Mouse (Mus musculus): ENCODE measurements around the gene Dcpp1. TPM values are rescaled to one million over a fixed set of nuclear protein-coding genes. Genes with fewer than 3 reads are reported as not detected.

Gene Dcpp1
- polyA plus RNA-seq, 1 experiment, result 0.58 TPM

DNA sequence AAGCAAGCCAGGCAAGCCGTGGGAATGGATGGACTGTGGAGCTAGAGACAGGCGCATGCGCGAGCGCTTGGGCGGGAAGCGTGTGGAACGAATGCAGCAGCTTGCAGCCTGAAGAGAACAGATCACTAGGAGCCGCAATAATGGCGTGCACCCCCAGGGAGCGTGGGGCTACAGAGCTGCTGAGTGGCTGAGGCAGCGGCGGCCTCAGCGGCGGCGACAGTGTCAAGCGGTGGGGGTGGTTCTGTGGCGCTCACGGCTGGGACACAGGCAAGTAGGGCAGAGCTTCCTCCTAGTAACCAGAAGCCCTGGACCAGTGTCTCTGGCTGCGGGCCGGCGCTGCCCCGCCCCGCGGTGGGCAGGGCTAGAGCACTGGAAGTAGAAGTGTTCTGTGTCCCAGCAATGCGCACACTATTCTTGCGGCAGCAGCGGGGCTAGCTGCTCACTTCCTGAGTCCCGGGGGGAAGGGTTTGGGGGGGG lies 43.9 kb downstream of the Dcpp1 start:
- Histone ChIP-seq H3K27me3 (ENCODE audit: control insufficient read depth, insufficient read depth, low read length) (no peaks in the 10 kb centered on the region), H3K27ac (ENCODE audit: control insufficient read depth, insufficient read depth, low read length) (no peak overlapping the region), H3K4me1 (replicated peaks; ENCODE audit: control insufficient read depth, insufficient read depth, low read length) (peaks cover 4% of the 10 kb centered on the region), H3K36me3 (ENCODE audit: control insufficient read depth, insufficient read depth, low read length) (no peaks in the 10 kb centered on the region), H3K4me3 (ENCODE audit: control insufficient read depth, insufficient read depth, low read length) (peak overlapping the region; percentile 49)
- WGBS, result 1% methylated on average over 29 of the region's 29 CpGs
- TF ChIP-seq POLR2A (IDR thresholded peaks at IDR 0.05; ENCODE audit: control insufficient read depth, extremely low read depth, insufficient read depth, low read length, poor library complexity) (peak; percentile 66; the same call in 1 of the 2 replicates), CTCF (IDR thresholded peaks at IDR 0.05; ENCODE audit: borderline replicate concordance, control insufficient read depth, extremely low read depth, insufficient read depth, low read length, poor library complexity) (peak; percentile 63; the same call in 1 of the 2 replicates)
- DNase-seq, result peak; percentile 80

DNA sequence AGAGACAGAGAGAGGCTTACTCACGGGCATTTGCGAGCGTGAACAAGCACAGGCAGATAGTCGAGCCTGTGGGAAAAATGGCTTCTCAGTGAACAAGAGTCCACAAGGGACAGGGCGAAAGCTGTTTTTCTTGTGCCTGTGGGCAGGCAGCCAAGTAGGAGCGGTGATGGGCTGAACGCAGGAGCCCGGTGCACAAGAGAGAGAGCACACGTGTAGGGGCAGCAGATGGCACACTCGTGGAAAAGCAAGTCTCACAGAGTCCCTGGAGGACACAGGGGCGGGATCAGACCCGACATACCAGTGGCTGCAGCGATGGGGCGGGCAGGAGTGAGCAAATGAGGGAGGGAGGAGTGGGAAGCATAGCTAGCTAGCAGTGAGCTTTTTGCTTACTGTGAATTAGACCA lies 44.4 kb downstream of the Dcpp1 start:
- no peaks in the 10 kb centered on the region for H3K27me3 ChIP-seq (ENCODE audit: control insufficient read depth, insufficient read depth, low read length)
- TF ChIP-seq CTCF (IDR thresholded peaks at IDR 0.05; ENCODE audit: borderline replicate concordance, control insufficient read depth, extremely low read depth, insufficient read depth, low read length, poor library complexity) (no peak), POLR2A (IDR thresholded peaks at IDR 0.05; ENCODE audit: control insufficient read depth, extremely low read depth, insufficient read depth, low read length, poor library complexity) (peak; percentile 10; the same call in 1 of the 2 replicates)
- peak; percentile 39 for DNase-seq
- H3K27ac ChIP-seq (ENCODE audit: control insufficient read depth, insufficient read depth, low read length), result peak overlapping the region; percentile 13; the same call in 1 of the 2 replicates
- under 1% methylated on average over 14 of the region's 14 CpGs for WGBS
- peak overlapping the region; percentile 49 for H3K4me3 ChIP-seq (ENCODE audit: control insufficient read depth, insufficient read depth, low read length)
- H3K4me1 ChIP-seq (replicated peaks; ENCODE audit: control insufficient read depth, insufficient read depth, low read length), result peaks cover 4% of the 10 kb centered on the region
- H3K36me3 ChIP-seq (ENCODE audit: control insufficient read depth, insufficient read depth, low read length), result no peaks in the 10 kb centered on the region

DNA sequence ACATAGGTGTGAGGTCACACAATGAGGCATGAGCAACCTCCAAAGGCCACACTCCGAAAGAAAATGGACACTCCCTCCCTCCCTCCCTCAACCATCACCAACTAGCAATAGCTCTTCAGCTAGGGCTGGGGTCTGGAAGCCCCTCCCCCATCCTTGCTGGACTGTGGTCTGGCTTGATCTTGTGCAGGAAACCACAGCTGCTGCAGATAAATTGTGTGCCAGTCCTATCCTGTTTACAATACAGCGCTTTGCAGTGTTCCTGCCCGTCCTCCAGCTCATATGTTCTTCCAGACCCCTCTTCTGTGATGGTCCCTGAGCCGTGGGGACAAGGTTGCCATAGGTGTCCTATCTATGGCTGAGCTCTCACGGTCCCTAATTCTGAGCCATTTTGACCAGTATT lies 50.5 kb downstream of the Dcpp1 start:
- no peaks in the 10 kb centered on the region for H3K4me1 ChIP-seq (replicated peaks; ENCODE audit: control insufficient read depth, insufficient read depth, low read length)
- H3K4me3 ChIP-seq (ENCODE audit: control insufficient read depth, insufficient read depth, low read length), result no peak overlapping the region
- no peak for TF ChIP-seq POLR2A (IDR thresholded peaks at IDR 0.05; ENCODE audit: control insufficient read depth, extremely low read depth, insufficient read depth, low read length, poor library complexity)
- no peak for TF ChIP-seq CTCF (IDR thresholded peaks at IDR 0.05; ENCODE audit: borderline replicate concordance, control insufficient read depth, extremely low read depth, insufficient read depth, low read length, poor library complexity)
- WGBS, result 64% methylated on average over 5 of the region's 5 CpGs
- no peak overlapping the region for H3K27ac ChIP-seq (ENCODE audit: control insufficient read depth, insufficient read depth, low read length)
- H3K36me3 ChIP-seq (ENCODE audit: control insufficient read depth, insufficient read depth, low read length), result no peaks in the 10 kb centered on the region
- no peak for DNase-seq
- no peaks in the 10 kb centered on the region for H3K27me3 ChIP-seq (ENCODE audit: control insufficient read depth, insufficient read depth, low read length)

Other genes with a start within 250 kb of the Dcpp1 start
- gene Mmp25, start 235.6 kb upstream of the Dcpp1 start, polyA plus RNA-seq (2012; rRNA removed), result 7.2 and 7.4 TPM in 2 replicates
- 0.43 and 0.49 TPM in 2 replicates for gene Bicdl2, start 220.4 kb upstream of the Dcpp1 start, polyA plus RNA-seq (2012; rRNA removed)
- gene Hcfc1r1, start 207.3 kb upstream of the Dcpp1 start, polyA plus RNA-seq (2012; rRNA removed), result 143 and 192 TPM in 2 replicates
- 78.3 and 84.5 TPM in 2 replicates for gene Thoc6, start 207.0 kb upstream of the Dcpp1 start, polyA plus RNA-seq (2012; rRNA removed)
- 10.2 and 11.4 TPM in 2 replicates for gene Tnfrsf12a, start 203.4 kb upstream of the Dcpp1 start, polyA plus RNA-seq (2012; rRNA removed)
- 0.47 and 0.51 TPM in 2 replicates for gene Cldn6, start 201.6 kb upstream of the Dcpp1 start, polyA plus RNA-seq (2012; rRNA removed)
- gene Cldn9, start 196.8 kb upstream of the Dcpp1 start, polyA plus RNA-seq (2012; rRNA removed), result 1.1 and 1.9 TPM in 2 replicates
- gene 1520401A03Rik, start 158.1 kb upstream of the Dcpp1 start, polyA plus RNA-seq (2012; rRNA removed), result 0.19 and 0.27 TPM in 2 replicates
- gene Pkmyt1, start 154.5 kb upstream of the Dcpp1 start, polyA plus RNA-seq (2012; rRNA removed), result 145 and 182 TPM in 2 replicates
- gene Paqr4, start 140.0 kb upstream of the Dcpp1 start, polyA plus RNA-seq (2012; rRNA removed), result 12.4 and 13.2 TPM in 2 replicates
- 2.8 and 3.8 TPM in 2 replicates for gene Kremen2, start 135.0 kb upstream of the Dcpp1 start, polyA plus RNA-seq (2012; rRNA removed)
- 32.0 and 33.6 TPM in 2 replicates for gene Flywch1, start 109.3 kb upstream of the Dcpp1 start, polyA plus RNA-seq (2012; rRNA removed)
- 2.3 and 4.0 TPM in 2 replicates for gene Flywch2, start 94.8 kb upstream of the Dcpp1 start, polyA plus RNA-seq (2012; rRNA removed)
- gene Srrm2, start 90.3 kb upstream of the Dcpp1 start, polyA plus RNA-seq (2012; rRNA removed), result 874 and 1,056 TPM in 2 replicates
- 639 and 815 TPM in 2 replicates for gene Elob, start 51.7 kb upstream of the Dcpp1 start, polyA plus RNA-seq (2012; rRNA removed)
- gene Prss33, start 44.8 kb upstream of the Dcpp1 start, polyA plus RNA-seq (2012; rRNA removed), result 1.6 and 2.8 TPM in 2 replicates
- 0.51 and 0.65 TPM in 2 replicates for gene Prss32, start 37.0 kb upstream of the Dcpp1 start, polyA plus RNA-seq (2012; rRNA removed)
- 0.34 and 0.59 TPM in 2 replicates for gene Prss41, start 36.7 kb upstream of the Dcpp1 start, polyA plus RNA-seq (2012; rRNA removed)
- gene Prss21, start 12.8 kb upstream of the Dcpp1 start, polyA plus RNA-seq (2012; rRNA removed), result 0.11 TPM in 1 of 2 replicates, not detected in the other
- 0.35 and 0.55 TPM in 2 replicates for gene Dcpp2, start within 50 bp of the Dcpp1 start, polyA plus RNA-seq (2012; rRNA removed)
- gene Dcpp3, start 36.6 kb downstream of the Dcpp1 start, polyA plus RNA-seq (2012; rRNA removed), result 0.34 TPM in 2 replicates
- 0.23 and 0.43 TPM in 2 replicates for gene Sbp, start 60.8 kb downstream of the Dcpp1 start, polyA plus RNA-seq (2012; rRNA removed)
- gene Sbpl, start 74.4 kb downstream of the Dcpp1 start, polyA plus RNA-seq (2012; rRNA removed), result 0.88 and 1.6 TPM in 2 replicates
- 2.5 and 2.7 TPM in 2 replicates for gene Prss30, start 99.7 kb downstream of the Dcpp1 start, polyA plus RNA-seq (2012; rRNA removed)
- 0.52 and 1.0 TPM in 2 replicates for gene Prss22, start 117.2 kb downstream of the Dcpp1 start, polyA plus RNA-seq (2012; rRNA removed)
- gene Prss27, start 157.3 kb downstream of the Dcpp1 start, polyA plus RNA-seq (2012; rRNA removed), result 0.98 and 2.5 TPM in 2 replicates
- gene Kctd5, start 192.6 kb downstream of the Dcpp1 start, polyA plus RNA-seq (2012; rRNA removed), result 38.9 and 44.6 TPM in 2 replicates

All from thymus, adult 2 months (tissue).